Mouse (Mus musculus) embryonic fibroblast, embryonic 13.5 days (primary cell): ENCODE results near the gene Lgi4.

ENCODE experiments used
- CTCF ChIP-seq: IDR thresholded peaks from 2 replicates; pipeline ENCODE4 v1.5.1; 2011; ENCODE audit warnings: mild to moderate bottlenecking, control low read depth, low read length, moderate library complexity, borderline replicate concordance; ENCODE audit not compliant: insufficient read depth
- POLR2A ChIP-seq: IDR thresholded peaks from 2 replicates; pipeline ENCODE4 v1.6.1; 2011; ENCODE audit warnings: low read depth, mild to moderate bottlenecking, control low read depth, low read length, moderate library complexity

DNA sequence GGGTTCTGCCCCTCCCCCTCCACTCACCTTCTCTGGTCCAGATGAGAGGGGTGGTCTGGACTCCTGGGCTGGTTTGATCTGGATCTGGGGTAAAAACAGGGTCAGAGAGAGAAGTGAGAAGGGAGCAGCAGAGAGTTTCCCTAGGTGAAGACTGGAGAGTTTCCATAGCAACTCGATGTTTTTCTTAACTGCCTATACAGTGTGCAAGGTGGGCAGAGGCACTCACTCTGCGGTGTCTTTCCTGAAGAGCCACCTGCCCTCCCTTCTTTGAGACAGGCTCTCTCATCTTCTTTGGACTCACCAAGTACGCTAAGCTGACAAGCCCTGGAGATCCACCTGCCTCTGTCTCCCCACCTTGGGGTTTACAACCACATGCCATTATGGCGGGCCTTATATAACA is 20.1 kb upstream of the Lgi4 start:
- TF ChIP-seq CTCF, result no peak
- TF ChIP-seq POLR2A, result no peak
